Mouse (Mus musculus) bone marrow, adult 2 months (tissue): Measurements from ENCODE around the gene Tardbp. TPM values are rescaled to one million over a fixed set of nuclear protein-coding genes. Genes with fewer than 3 reads are reported as not detected.

Source experiments
- H3K27ac ChIP-seq: fragments of 200-500 bp; 2 replicates; pipeline ENCODE4 v1.5.1; 2012; ENCODE audit warnings: low read depth, mild to moderate bottlenecking, control low read depth, inconsistent platforms, low read length; ENCODE audit not compliant: control insufficient read depth, poor library complexity, insufficient read depth
- H3K4me1 ChIP-seq: fragments of 200-500 bp; 2 replicates; pipeline ENCODE4 v1.6.1; 2011; ENCODE audit warnings: low read length; ENCODE audit not compliant: control insufficient read depth, insufficient read depth
- H3K4me3 ChIP-seq: fragments of 200-500 bp; replicated peaks from 2 replicates; pipeline ENCODE3; 2011; ENCODE audit warnings: mild to moderate bottlenecking, low read depth, low read length, control low read depth; ENCODE audit not compliant: control insufficient read depth
- CTCF ChIP-seq: fragments of 200-500 bp; IDR thresholded peaks from 2 replicates; pipeline ENCODE4 v1.5.1; 2011; ENCODE audit warnings: low read length, control low read depth; ENCODE audit not compliant: control insufficient read depth, insufficient read depth
- POLR2A ChIP-seq: fragments of 200-500 bp; IDR thresholded peaks from 2 replicates; pipeline ENCODE4 v1.6.1; 2011; ENCODE audit warnings: low read depth, mild to moderate bottlenecking, control low read depth, low read length, borderline replicate concordance; ENCODE audit not compliant: control insufficient read depth
- WGBS: fragments of 180-500 bp; shearing (Covaris S2); methylation state at CpG from one replicate; pipeline ENCODE4 v1.1.7; 2018; 5-methylcytosine and 5-hydroxymethylcytosine counted together
- polyA plus RNA-seq: library from polyadenylated mRNA; stranded (reverse); fragments of >200 nt; gene quantifications from 2 replicates; pipeline ENCODE4 v1.2.4, GENCODE M21; 2011; ENCODE audit warnings: low replicate concordance; ENCODE audit not compliant: missing spikeins, insufficient read depth, insufficient read length

Tardbp gene
- polyA plus RNA-seq, 1 experiment, result 301 TPM

- no peak for TF ChIP-seq CTCF
- no peak for TF ChIP-seq POLR2A
- 52% methylated on average over 4 of the region's 4 CpGs for WGBS
- Histone ChIP-seq H3K4me3 (no peak overlapping the region), H3K27ac (no peak overlapping the region), H3K4me1 (no peaks in the 10 kb centered on the region; the same call in 1 of the 2 replicates)
Observed at GRCm38 (mm10) chr4:148601871-148602270, 24.9 kb downstream of the Tardbp start.

- Histone ChIP-seq H3K4me3 (no peak overlapping the region), H3K4me1 (no peaks in the 10 kb centered on the region; the same call in 1 of the 2 replicates), H3K27ac (no peak overlapping the region)
- WGBS, result 79% methylated on average over 4 of the region's 4 CpGs
- no peak for TF ChIP-seq CTCF
- no peak for TF ChIP-seq POLR2A
Observed at GRCm38 (mm10) chr4:148600316-148600715, 26.5 kb downstream of the Tardbp start.

DNA sequence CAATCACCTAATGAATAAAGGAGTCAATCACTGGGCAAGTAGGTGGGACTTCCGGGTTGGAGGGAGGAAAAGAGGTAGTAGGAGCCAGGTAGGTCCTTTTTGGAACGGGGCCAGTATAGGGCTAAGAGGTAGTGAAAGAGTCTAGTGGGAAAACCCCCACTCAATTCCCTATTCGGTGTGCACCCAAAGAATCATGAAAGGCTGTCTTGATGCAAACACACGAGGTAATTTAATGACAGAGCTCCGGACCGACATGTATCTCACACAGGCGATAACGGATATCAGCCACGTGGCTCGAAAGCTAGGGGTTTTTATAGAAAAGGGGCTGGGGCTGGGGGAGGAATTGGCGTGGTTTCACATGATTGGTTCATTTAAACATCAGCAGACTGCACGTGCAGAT lies 28.0 kb downstream of the Tardbp start:
- TF ChIP-seq CTCF (no peak), POLR2A (no peak)
- H3K4me1 ChIP-seq, result no peaks in the 10 kb centered on the region; the same call in 1 of the 2 replicates
- no peak overlapping the region for H3K27ac ChIP-seq
- no peak overlapping the region for H3K4me3 ChIP-seq
- 90% methylated on average over 12 of the region's 12 CpGs for WGBS

- TF ChIP-seq CTCF (no peak), POLR2A (no peak)
- peaks cover 3% of the 10 kb centered on the region; the same call in 1 of the 2 replicates for H3K4me1 ChIP-seq
- WGBS, result 94% methylated on average over 3 of the region's 3 CpGs
- no peak overlapping the region for H3K4me3 ChIP-seq
- H3K27ac ChIP-seq, result no peak overlapping the region
Observed at GRCm38 (mm10) chr4:148596731-148597130, 30.1 kb downstream of the Tardbp start.

GRCm38 (mm10) chr4:148595916-148596315 lies 30.9 kb downstream of the Tardbp start:
- TF ChIP-seq CTCF, result no peak
- 84% methylated on average over 6 of the region's 6 CpGs for WGBS
- Histone ChIP-seq H3K4me3 (no peak overlapping the region), H3K4me1 (peaks cover 3% of the 10 kb centered on the region; the same call in 1 of the 2 replicates), H3K27ac (no peak overlapping the region)

DNA sequence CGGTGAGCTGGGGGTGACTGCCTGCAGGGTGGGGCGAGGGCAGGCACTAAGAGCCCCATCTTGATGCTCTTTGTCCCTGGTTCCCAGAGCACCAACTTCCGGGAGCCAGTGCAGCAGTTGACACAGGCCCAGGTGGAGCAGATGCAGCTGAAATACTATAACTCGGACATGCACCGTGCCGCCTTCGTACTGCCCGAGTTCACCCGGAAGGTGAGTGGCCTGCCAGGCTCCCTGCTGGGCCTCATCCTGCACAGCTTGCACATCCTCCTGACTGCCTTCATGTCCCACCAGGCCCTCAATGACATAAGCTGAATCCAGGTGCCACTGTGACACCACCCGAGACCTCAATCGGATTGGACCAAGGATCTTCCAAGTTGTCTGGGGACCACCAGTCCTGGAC lies 32.8 kb downstream of the Tardbp start:
- Histone ChIP-seq H3K4me1 (peaks cover 5% of the 10 kb centered on the region; the same call in 1 of the 2 replicates), H3K4me3 (no peak overlapping the region), H3K27ac (no peak overlapping the region)
- no peak for TF ChIP-seq POLR2A
- no peak for TF ChIP-seq CTCF
- 95% methylated on average over 11 of the region's 11 CpGs for WGBS

GRCm38 (mm10) chr4:148591637-148592380 lies 35.0 kb downstream of the Tardbp start:
- H3K27ac ChIP-seq, result peak overlapping the region; percentile 14; the same call in 1 of the 2 replicates
- H3K4me3 ChIP-seq, result peak overlapping the region; percentile 76
- under 1% methylated on average over 52 of the region's 53 CpGs for WGBS
- peaks cover 5% of the 10 kb centered on the region; the same call in 1 of the 2 replicates for H3K4me1 ChIP-seq
- no peak for TF ChIP-seq CTCF
- no peak for TF ChIP-seq POLR2A

DNA sequence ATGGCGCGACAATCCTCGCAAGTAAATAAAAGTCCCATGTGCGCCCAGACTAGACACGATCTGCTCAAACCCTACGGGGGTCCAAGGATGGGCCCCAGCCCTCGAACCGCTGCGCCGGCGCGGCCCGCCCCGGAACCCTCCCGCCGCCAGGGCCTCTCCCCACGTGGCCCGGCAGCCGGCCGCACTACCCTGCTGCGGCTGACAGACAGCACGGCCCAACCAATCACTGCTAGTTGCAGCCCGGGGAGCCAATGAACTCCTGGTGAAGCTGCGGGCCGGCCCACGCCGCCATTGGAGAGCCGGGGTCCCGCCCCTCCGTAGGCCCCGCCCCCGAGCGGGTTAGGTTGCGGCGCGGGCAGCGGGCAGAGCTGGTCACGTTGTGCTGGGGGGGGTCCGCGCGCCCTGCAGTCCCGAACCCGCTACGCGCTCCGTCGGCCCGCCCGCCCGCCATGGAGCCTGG lies 35.6 kb downstream of the Tardbp start, which contains the start of gene Srm:
TSS of gene Srm (plus strand) at position 333 of the 460 bp plus-strand sequence.
- peaks cover 5% of the 10 kb centered on the region; the same call in 1 of the 2 replicates for H3K4me1 ChIP-seq
- peak within 1 kb of the TSS; percentile 85 for H3K4me3 ChIP-seq
- no peak for TF ChIP-seq POLR2A
- under 1% methylated on average over 43 of the region's 50 CpGs for WGBS
- peak within 1 kb of the TSS; percentile 46; the same call in 1 of the 2 replicates for H3K27ac ChIP-seq
